Mouse (Mus musculus) lung, adult 2 months (tissue): ENCODE results near the gene Mmp20.

Experiments used
- CTCF ChIP-seq: fragments of 200-500 bp; IDR thresholded peaks from 2 replicates; pipeline ENCODE4 v1.5.1; 2011; ENCODE audit warnings: mild to moderate bottlenecking, low read length, control low read depth; ENCODE audit not compliant: insufficient read depth
- POLR2A ChIP-seq: fragments of 200-500 bp; IDR thresholded peaks from 2 replicates; pipeline ENCODE4 v1.6.1; 2011; ENCODE audit warnings: low read depth, mild to moderate bottlenecking, control low read depth, low read length, borderline replicate concordance; ENCODE audit errors: extremely low read depth

DNA sequence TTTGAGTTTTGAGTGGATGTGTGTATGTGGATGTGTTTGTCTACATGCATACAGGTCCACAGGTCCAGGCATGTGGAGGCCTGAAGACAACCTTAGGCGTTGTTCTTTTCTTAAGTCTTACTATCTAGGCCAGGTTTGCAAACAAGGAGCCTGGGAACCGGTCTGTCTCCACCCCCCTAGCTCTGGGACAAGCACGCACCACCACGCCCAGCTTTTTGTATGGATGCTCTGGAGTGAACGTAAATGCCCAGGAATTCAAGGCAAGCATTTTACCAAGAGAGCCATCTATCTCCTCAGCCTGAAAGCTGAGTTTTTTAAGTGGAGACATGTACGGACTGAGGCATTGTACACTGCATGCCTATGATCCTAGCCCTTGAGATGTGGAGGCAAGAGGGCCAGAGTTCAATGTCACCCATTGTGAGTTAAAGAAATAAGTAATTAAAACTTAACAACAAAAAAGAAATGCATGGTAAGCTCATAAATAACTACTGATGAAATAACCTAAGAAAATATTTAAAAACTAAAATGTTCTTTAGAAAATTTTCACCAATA lies 31.5 kb downstream of the Mmp20 start:
- TF ChIP-seq CTCF (no peak), POLR2A (no peak)
